Mouse (Mus musculus) CD4-positive, CD25-positive, alpha-beta regulatory T cell, adult 2 months (primary cell): ENCODE measurements at regions not wholly inside any gene's neighbourhood (a gene's known extent, or its start where the extent isn't known, plus 50 kb on each side); places are given as distances from the start of the nearest gene placed in this dataset.

Experiments used
- DNase-seq: peaks from one replicate; pipeline ENCODE4 v3.0.0-alpha.2; 2012; ENCODE audit warnings: low read depth, low spot score

GRCm38 (mm10) chr5:128550736-128551135 is 49.9 kb upstream of the Fzd10 start:
- no peak for DNase-seq

- DNase-seq, result no peak
Observed at GRCm38 (mm10) chr5:128549811-128550210, 50.8 kb upstream of the Fzd10 start.

- DNase-seq, result no peak
Observed at GRCm38 (mm10) chr5:128542049-128542448, 58.6 kb upstream of the Fzd10 start.

- DNase-seq, result no peak
Observed at GRCm38 (mm10) chr5:128538646-128539045, 62.0 kb upstream of the Fzd10 start.

- DNase-seq, result no peak
Observed at GRCm38 (mm10) chr5:128537218-128537617, 63.4 kb upstream of the Fzd10 start.

- DNase-seq, result no peak
Observed at GRCm38 (mm10) chr5:128536393-128536792, 64.3 kb upstream of the Fzd10 start.

GRCm38 (mm10) chr5:128527241-128527640 is 73.4 kb upstream of the Fzd10 start:
- no peak for DNase-seq

GRCm38 (mm10) chr5:128526432-128526831 is 74.2 kb upstream of the Fzd10 start:
- DNase-seq, result no peak

- no peak for DNase-seq
Observed at GRCm38 (mm10) chr5:128524377-128525280, 76.0 kb upstream of the Fzd10 start.

GRCm38 (mm10) chr5:128522667-128523066 is 78.0 kb upstream of the Fzd10 start:
- peak; percentile 33 for DNase-seq

- DNase-seq, result no peak
Observed at GRCm38 (mm10) chr5:128517336-128517735, 83.3 kb upstream of the Fzd10 start.

GRCm38 (mm10) chr5:128515343-128515742 is 82.5 kb upstream of the Tmem132d start:
- DNase-seq, result peak; percentile 40

GRCm38 (mm10) chr5:128513261-128513660 is 80.4 kb upstream of the Tmem132d start:
- DNase-seq, result no peak

GRCm38 (mm10) chr5:128512606-128513005 is 79.7 kb upstream of the Tmem132d start:
- no peak for DNase-seq

- DNase-seq, result peak; percentile 22
Observed at GRCm38 (mm10) chr5:128504502-128504901, 71.6 kb upstream of the Tmem132d start.

- DNase-seq, result no peak
Observed at GRCm38 (mm10) chr5:128499488-128499887, 66.6 kb upstream of the Tmem132d start.

- DNase-seq, result no peak
Observed at GRCm38 (mm10) chr5:128499033-128499432, 66.2 kb upstream of the Tmem132d start.

GRCm38 (mm10) chr5:128492541-128492940 is 59.7 kb upstream of the Tmem132d start:
- no peak for DNase-seq

GRCm38 (mm10) chr5:128491155-128491554 is 58.3 kb upstream of the Tmem132d start:
- no peak for DNase-seq

GRCm38 (mm10) chr5:128488872-128489580 is 56.1 kb upstream of the Tmem132d start:
- no peak for DNase-seq

GRCm38 (mm10) chr5:128487371-128487770 is 54.5 kb upstream of the Tmem132d start:
- DNase-seq, result no peak

GRCm38 (mm10) chr5:128484116-128484515 is 51.2 kb upstream of the Tmem132d start:
- no peak for DNase-seq

GRCm38 (mm10) chr5:128483441-128483810 is 50.5 kb upstream of the Tmem132d start:
- no peak for DNase-seq
